In the genomic region with DNA sequence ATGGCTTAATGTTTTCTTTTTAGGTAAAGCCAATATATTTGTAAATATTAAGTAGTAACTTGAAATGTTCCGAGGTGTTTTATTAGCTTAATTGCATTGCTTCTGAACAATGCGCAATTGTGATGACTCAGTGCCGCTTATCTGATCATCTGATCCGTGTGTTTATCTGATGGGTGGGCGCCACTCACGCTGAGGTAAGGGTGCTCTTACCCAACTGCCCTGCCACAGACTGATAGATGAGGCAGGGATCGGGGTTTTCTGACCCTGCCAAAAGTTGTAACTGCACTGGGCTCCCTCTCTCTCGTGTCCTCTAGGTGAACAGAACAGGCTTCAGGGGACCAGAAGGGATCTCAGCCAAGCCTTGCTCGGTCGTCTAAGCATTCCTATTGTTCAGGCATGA, we compare ENCODE assay signal across 24 mouse cellular contexts. TPM values are rescaled to one million over a fixed set of nuclear protein-coding genes. Genes with fewer than 3 reads are reported as not detected.
"Had no signal": no experiment of that assay in that cellular context is flagged by ENCODE, and none has a peak within 500 bp of the region (broad histone marks: within the 10 kb centered on the region; RNA-seq: fewer than 3 reads in every experiment).

No protein-coding gene starts in this region.

- H3K4me1 ChIP-seq: stomach, embryonic 15.5 days had no signal

- H3K4me3 ChIP-seq: limb, embryonic 10.5 days; limb, embryonic 13.5 days; liver, embryonic 12.5 days; liver, embryonic 15.5 days; megakaryocyte, embryonic 14.5 days; midbrain, embryonic 10.5 days; midbrain, embryonic 13.5 days; myocyte; neural tube, embryonic 13.5 days; stomach, embryonic 15.5 days had no signal

- H3K27me3 ChIP-seq: limb, embryonic 13.5 days; liver, embryonic 12.5 days; liver, embryonic 15.5 days; megakaryocyte, embryonic 14.5 days; midbrain, embryonic 13.5 days; neural tube, embryonic 13.5 days; stomach, embryonic 15.5 days had no signal

- H3K36me3 ChIP-seq: limb, embryonic 10.5 days; limb, embryonic 13.5 days; liver, embryonic 12.5 days; liver, embryonic 15.5 days; midbrain, embryonic 13.5 days; neural tube, embryonic 13.5 days; stomach, embryonic 15.5 days had no signal

- H3K4me2 ChIP-seq: limb, embryonic 13.5 days; liver, embryonic 12.5 days; liver, embryonic 15.5 days; midbrain, embryonic 13.5 days; neural tube, embryonic 13.5 days; stomach, embryonic 15.5 days had no signal

- H3K9ac ChIP-seq: limb, embryonic 13.5 days; liver, embryonic 12.5 days; liver, embryonic 15.5 days; midbrain, embryonic 13.5 days; neural tube, embryonic 13.5 days; stomach, embryonic 15.5 days had no signal

- H3K27ac ChIP-seq: limb, embryonic 10.5 days; limb, embryonic 13.5 days; liver, embryonic 12.5 days; liver, embryonic 15.5 days; midbrain, embryonic 10.5 days; midbrain, embryonic 13.5 days; neural tube, embryonic 13.5 days; stomach, embryonic 15.5 days had no signal

- DNase-seq: kidney, adult 9 months; kidney, postnatal 14 days; kidney, postnatal 4 days; liver; lung, adult 2 months; lung, postnatal 14 days; lung, postnatal 4 days; retina, postnatal 1 day; right cerebral cortex, postnatal 25 days; spleen, adult 18-20 months; thymus, adult 2 months; thymus, postnatal 14 days; thymus, postnatal 4 days had no signal

- H3K9me3 ChIP-seq: limb, embryonic 10.5 days; limb, embryonic 13.5 days; liver, embryonic 12.5 days; liver, embryonic 15.5 days; megakaryocyte, embryonic 14.5 days; midbrain, embryonic 10.5 days; midbrain, embryonic 13.5 days; neural tube, embryonic 13.5 days; stomach, embryonic 15.5 days had no signal

- ATAC-seq: liver, embryonic 12.5 days; midbrain, embryonic 13.5 days; midbrain, embryonic 16.5 days had no signal

RNA-seq across cellular contexts. Expression of gene Jchain, which starts 53.0 kb away (rescaled TPM):
- polyA plus RNA-seq: limb, embryonic 10.5 days; limb, embryonic 13.5 days had no signal
